Mouse (Mus musculus) adrenal gland, postnatal 10 days (tissue): Measurements from ENCODE around the gene Hif1an. TPM values are rescaled to one million over a fixed set of nuclear protein-coding genes. Genes with fewer than 3 reads are reported as not detected.
A peak's percentile ranks its signal among the peaks of the same experiment; 100 is the strongest.

ENCODE experiments used
- DNase-seq: peaks from one replicate; pipeline ENCODE4 v3.0.0; 2021; ENCODE audit warnings: mixed read lengths
- total RNA-seq, 2 experiments: library from RNA; stranded (reverse); gene quantifications; 2 replicates each; pipeline ENCODE4 v1.2.3; 2021

Gene Hif1an
- total RNA-seq, 2 experiments from 2014 or later, result 28.7 to 36.0 TPM

DNA sequence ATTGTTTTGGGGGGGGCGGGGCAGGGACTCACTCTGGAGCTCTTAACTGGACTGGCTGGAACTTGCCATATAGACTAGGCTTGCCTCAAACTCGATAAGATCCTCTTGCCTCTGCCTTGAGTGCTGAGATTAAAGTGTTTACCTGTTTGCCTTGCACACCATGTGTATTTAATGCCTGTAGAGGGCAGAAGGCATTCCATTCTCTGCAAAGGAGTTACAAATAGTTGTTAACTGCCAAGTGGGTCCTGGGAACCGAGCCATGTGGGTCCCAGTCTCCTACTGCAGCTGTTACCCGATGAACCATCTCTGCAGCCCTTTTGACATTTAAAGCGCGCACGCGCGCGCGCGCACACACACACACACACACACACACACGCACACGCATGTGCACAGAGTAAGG is 1.4 kb downstream of the Hif1an start:
- DNase-seq, result no peak

- DNase-seq, result no peak
These were observed 5.1 kb downstream of the Hif1an start for GRCm38 (mm10) chr19:44567763-44568162.

DNA sequence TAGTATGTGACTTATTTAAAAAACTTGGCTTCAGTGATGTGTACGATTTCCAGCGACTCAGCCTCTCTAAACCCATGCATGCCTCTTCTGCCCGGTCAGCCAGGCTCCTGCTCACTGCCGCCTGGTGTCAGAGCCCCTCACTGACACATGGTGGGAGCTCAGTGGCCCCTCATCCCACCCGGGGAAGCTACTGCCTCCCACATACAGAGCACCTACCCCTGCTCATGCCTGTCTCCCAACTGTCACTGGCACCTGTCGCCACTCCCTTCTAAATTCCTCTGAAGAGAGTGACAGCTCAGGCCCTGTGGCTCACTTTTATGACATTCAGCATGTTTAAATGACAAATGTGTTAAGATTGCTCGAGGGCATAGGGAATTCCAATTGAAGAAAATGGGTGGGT is 13.6 kb downstream of the Hif1an start:
- DNase-seq, result no peak

GRCm38 (mm10) chr19:44578038-44578437 is 15.4 kb downstream of the Hif1an start:
- no peak for DNase-seq

- DNase-seq, result no peak
These were observed 19.5 kb downstream of the Hif1an start for GRCm38 (mm10) chr19:44582103-44582502.

GRCm38 (mm10) chr19:44582638-44583309 is 20.1 kb downstream of the Hif1an start:
- DNase-seq, result peak; percentile 97

DNA sequence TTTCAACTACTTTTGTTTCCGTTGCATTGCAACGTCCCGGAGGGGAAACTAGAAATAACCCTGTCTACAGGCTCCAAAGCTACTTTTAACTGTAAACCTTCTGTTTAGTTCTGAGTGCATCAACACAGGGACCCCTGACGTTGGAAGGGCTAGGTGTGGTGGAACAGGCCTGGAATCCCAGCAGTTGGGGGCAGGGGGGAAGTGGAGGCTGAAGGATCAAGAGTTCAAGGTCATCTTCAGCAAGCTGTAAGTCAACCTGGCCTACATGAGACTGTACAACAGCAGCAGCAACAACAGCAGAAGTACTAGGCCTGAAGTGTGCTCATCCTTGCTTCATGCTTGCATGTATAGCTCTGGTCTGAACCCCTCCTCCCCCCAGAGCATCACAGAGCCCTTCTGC is 25.4 kb downstream of the Hif1an start:
- no peak for DNase-seq

- DNase-seq, result no peak
These were observed 27.1 kb downstream of the Hif1an start for GRCm38 (mm10) chr19:44589591-44590223.

- no peak for DNase-seq
These were observed 28.3 kb downstream of the Hif1an start for GRCm38 (mm10) chr19:44590992-44591391.

DNA sequence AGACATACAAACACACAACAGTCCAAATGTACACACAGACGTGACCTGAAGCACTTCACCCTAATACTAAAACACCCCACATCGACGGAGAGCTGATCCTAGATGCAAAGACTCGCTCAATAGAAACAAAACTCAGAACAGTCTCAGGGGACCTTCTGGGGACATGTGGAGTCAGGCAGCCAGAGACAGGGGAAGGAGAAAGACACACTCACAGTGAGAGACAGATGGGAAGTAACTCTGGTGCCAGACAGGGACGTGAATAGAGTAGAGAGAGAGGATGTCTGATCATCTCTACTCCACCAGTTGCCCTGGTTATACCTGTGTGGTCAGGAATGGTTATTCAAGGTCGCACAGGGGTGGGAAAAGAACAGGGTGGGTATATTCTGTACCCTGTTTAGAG is 29.0 kb downstream of the Hif1an start:
- no peak for DNase-seq

GRCm38 (mm10) chr19:44594180-44594579 is 31.5 kb downstream of the Hif1an start:
- DNase-seq, result no peak

DNA sequence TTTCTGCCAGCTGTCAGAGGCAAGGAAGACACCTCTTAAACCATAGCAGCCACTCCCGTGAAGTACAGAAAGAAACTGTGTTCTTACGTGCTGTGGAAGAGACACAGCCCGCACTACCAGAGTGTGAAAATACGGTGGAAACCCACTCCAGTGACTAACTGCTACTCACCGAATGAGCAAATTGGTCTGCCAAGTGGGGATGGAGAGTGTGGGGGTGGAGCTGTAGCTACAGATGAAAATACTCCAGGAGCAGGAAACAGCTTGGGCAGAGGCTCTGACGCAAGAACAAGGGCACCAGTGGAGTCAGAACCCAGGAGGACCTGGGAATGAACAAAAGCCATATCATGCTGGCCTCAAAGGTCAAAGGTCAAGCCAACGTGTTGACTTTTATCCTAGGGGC is 55.5 kb downstream of the Hif1an start:
- no peak for DNase-seq

Other genes with a start within 250 kb of the Hif1an start
- gene Scd4, start 229.8 kb upstream of the Hif1an start, total RNA-seq, result 1 to 10 TPM; 1.6 to 1.7 TPM
- gene Scd1, start 155.0 kb upstream of the Hif1an start, total RNA-seq, result 100 to 1,000 TPM; 181 to 382 TPM
- gene Wnt8b, start 69.4 kb upstream of the Hif1an start, total RNA-seq, result under 1 TPM in 1 of 2 experiments, not detected in 1; 0.09 TPM
- gene Sec31b, start 17.0 kb upstream of the Hif1an start, total RNA-seq, result 1 to 10 TPM; 4.3 to 6.9 TPM
- not detected for gene Gm20538, start 10.0 kb upstream of the Hif1an start, total RNA-seq
- 1,000 to 10,000 TPM; 1,057 to 1,125 TPM for gene Ndufb8, start 7.4 kb upstream of the Hif1an start, total RNA-seq
- gene Pax2, start 193.2 kb downstream of the Hif1an start, total RNA-seq, result not detected